Mouse (Mus musculus) C2C12 (cell line): ENCODE results near the gene Dhrs3. TPM values are rescaled to one million over a fixed set of nuclear protein-coding genes. Genes with fewer than 3 reads are reported as not detected.

Experiments
- H3K27me3 ChIP-seq: one replicate; pipeline ENCODE4 v1.6.1; 2011; ENCODE audit not compliant: control insufficient read depth, insufficient read depth, insufficient read length
- H3K36me3 ChIP-seq: one replicate; pipeline ENCODE4 v1.6.1; 2011; ENCODE audit not compliant: control insufficient read depth, insufficient read depth
- H3K4me3 ChIP-seq: one replicate; pipeline ENCODE4 v1.5.1; 2011; ENCODE audit warnings: mild to moderate bottlenecking, control low read depth; ENCODE audit not compliant: poor library complexity, insufficient read depth, severe bottlenecking
- H3K79me2 ChIP-seq: one replicate; pipeline ENCODE4 v1.6.1; 2011; ENCODE audit not compliant: control insufficient read depth, insufficient read depth
- H3K79me3 ChIP-seq: one replicate; pipeline ENCODE4 v1.6.1; 2011; ENCODE audit warnings: low read depth, control low read depth
- H3ac ChIP-seq: one replicate; pipeline ENCODE3; 2011; ENCODE audit warnings: low read depth; ENCODE audit not compliant: control insufficient read depth, insufficient read length
- CEBPB ChIP-seq: IDR thresholded peaks from one replicate; pipeline ENCODE4 v1.6.1; 2011; ENCODE audit warnings: low read depth, mild to moderate bottlenecking, control low read depth, moderate library complexity
- CTCF ChIP-seq: IDR thresholded peaks from one replicate; pipeline ENCODE4 v1.5.1; 2011; ENCODE audit not compliant: control insufficient read depth, insufficient read depth, insufficient read length
- FOSL1 ChIP-seq: IDR thresholded peaks from one replicate; pipeline ENCODE4 v1.8.0; 2011; ENCODE audit warnings: mild to moderate bottlenecking, low read length; ENCODE audit not compliant: poor library complexity, insufficient read depth, severe bottlenecking
- MAX ChIP-seq: IDR thresholded peaks from one replicate; pipeline ENCODE4 v1.6.1; 2011; ENCODE audit warnings: mild to moderate bottlenecking, control low read depth
- MYOD1 ChIP-seq: IDR thresholded peaks from one replicate; pipeline ENCODE4 v1.6.1; 2011; ENCODE audit warnings: low read depth; ENCODE audit not compliant: control insufficient read depth, insufficient read length
- MYOG ChIP-seq: IDR thresholded peaks from one replicate; pipeline ENCODE4 v1.6.1; 2011; ENCODE audit not compliant: control insufficient read depth, insufficient read length; ENCODE audit errors: extremely low read depth
- USF1 ChIP-seq: IDR thresholded peaks from one replicate; pipeline ENCODE4 v1.6.1; 2011; ENCODE audit warnings: low read depth, mild to moderate bottlenecking, control low read depth, moderate library complexity
- polyA plus RNA-seq: library from polyadenylated mRNA; unstranded; fragments of >200 nt; fragmentation: generic; extraction: Trizol; gene quantifications from one replicate; pipeline ENCODE4 v1.2.1, GENCODE M21; 2012; ENCODE audit warnings: missing spikeins

Dhrs3 gene
- polyA plus RNA-seq, 1 experiment = 5.0 TPM

DNA sequence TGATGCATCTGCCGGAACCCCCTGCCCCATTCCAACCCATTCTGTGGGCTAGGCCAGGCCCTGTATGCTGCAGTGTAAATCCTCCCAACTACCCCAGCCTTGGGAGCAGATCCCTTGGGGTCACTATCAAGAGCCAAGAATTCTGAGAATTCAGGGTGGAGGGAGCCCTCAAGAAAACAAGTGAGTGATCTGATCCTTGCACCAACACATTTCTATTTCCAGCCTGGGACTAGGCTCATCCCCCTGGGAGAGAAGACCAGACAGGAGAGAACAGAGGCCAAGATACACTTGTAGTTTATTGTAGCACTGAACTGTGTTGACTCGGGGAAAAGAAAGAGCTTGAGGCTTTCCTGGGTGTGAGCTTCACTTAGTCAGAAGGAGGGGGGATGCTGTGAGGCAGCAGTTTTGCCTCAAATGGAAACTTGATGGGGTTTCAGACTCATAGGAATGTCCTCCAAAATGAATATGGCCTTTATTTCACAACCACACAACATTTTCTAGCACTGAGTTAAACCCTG lies 17.0 kb upstream of the Dhrs3 start:
- Histone ChIP-seq H3K27me3 (no peaks in the 10 kb centered on the region), H3K79me2 (no peaks in the 10 kb centered on the region), H3K36me3 (no peaks in the 10 kb centered on the region), H3ac (no peak overlapping the region), H3K79me3 (no peaks in the 10 kb centered on the region), H3K4me3 (no peak overlapping the region)
- TF ChIP-seq MYOD1 = no peak
- TF ChIP-seq MYOG = no peak
- TF ChIP-seq USF1 = no peak
- TF ChIP-seq FOSL1 = no peak
- no peak for TF ChIP-seq CTCF
- TF ChIP-seq MAX = no peak
- no peak for TF ChIP-seq CEBPB

DNA sequence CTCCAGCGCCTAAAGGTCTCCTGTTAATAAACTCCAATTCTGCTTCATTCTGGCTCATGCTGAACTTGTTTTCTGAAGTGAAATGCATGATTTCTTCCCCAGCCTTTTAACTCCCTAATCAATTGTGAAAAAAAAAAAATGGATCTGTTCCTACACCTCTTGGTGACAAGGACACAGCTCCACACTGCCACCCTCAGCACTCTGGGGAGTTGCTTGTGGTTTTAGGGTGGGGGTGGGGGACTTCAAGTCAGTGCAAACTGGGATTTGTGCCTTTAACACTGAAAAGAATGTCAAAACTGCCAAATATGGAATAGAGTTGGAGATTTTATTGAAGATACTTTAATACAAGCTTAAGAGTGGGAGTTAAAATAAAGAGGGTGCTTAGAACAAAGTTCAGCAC lies 13.1 kb upstream of the Dhrs3 start:
- Histone ChIP-seq H3K79me3 (no peaks in the 10 kb centered on the region), H3K36me3 (no peaks in the 10 kb centered on the region), H3K79me2 (no peaks in the 10 kb centered on the region), H3ac (no peak overlapping the region), H3K4me3 (no peak overlapping the region), H3K27me3 (no peaks in the 10 kb centered on the region)
- no peak for TF ChIP-seq FOSL1
- no peak for TF ChIP-seq MYOD1
- TF ChIP-seq MYOG = no peak
- TF ChIP-seq MAX = no peak
- no peak for TF ChIP-seq USF1

DNA sequence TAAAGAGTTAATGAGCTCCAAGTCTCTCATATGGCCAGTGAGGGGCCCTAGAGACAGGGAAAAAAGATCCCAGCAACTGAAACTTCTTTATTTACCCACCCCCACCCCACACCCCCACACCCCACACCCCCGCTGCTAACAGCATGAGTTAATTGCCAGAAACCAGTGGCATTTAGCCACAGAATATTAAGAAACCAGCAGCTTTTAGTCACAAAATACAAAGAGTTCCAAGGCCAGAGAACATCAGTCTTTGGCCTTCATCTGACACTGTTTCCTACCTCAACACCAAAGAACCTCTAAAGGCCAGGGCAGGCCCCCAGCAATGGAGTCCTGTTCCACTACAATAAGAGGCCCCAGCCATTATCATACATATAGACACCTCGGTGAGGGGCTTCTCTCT lies 11.3 kb upstream of the Dhrs3 start:
- Histone ChIP-seq H3K36me3 (no peaks in the 10 kb centered on the region), H3K79me2 (no peaks in the 10 kb centered on the region), H3ac (no peak overlapping the region), H3K27me3 (no peaks in the 10 kb centered on the region), H3K4me3 (no peak overlapping the region), H3K79me3 (no peaks in the 10 kb centered on the region)
- no peak for TF ChIP-seq USF1
- TF ChIP-seq MYOG = no peak
- no peak for TF ChIP-seq FOSL1
- no peak for TF ChIP-seq MAX
- TF ChIP-seq CEBPB = no peak
- TF ChIP-seq CTCF = no peak
- TF ChIP-seq MYOD1 = no peak

DNA sequence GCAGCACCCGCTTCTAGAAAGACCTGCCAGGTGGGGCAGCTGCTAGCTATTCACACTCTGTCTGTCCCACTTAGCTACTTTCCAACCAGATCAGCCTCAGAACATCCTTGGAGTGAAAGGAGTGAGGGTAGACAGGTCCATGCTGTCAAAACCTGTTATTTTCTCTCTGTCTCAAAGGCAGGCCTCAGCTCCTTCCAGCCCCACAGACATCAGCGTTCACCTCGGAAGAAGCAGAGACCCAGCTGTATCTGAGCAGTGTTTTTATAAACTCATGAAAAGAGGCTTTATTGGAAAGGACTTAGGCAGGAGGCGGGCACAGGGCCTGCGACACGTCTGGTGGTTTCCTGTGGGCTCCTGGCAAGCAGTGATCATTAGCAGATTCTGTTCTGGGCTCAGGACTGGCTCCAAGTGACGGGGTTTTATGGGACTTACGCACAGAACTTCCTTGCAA lies 9.7 kb upstream of the Dhrs3 start:
- Histone ChIP-seq H3K79me3 (no peaks in the 10 kb centered on the region), H3K27me3 (no peaks in the 10 kb centered on the region), H3K79me2 (no peaks in the 10 kb centered on the region)

DNA sequence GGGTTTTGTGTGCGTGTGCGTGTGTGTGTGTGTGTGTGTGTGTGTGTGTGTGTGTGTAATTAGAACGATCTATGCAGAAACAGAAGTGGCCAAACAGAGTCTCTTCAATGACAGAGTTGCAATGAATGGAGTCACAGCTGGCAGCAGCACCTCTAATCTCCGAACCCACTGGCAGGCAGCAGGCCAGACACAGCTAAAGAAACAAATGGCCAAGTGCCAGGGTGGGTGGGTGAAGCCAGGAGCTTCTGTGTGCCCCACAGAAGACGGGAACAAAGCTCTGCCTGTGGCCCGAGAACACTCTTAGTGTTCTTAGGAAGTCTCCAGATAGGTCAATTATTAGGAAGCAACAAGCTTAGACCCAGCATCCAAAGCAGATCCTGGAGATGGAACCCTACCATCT lies 6.2 kb upstream of the Dhrs3 start:
- no peak overlapping the region for H3ac ChIP-seq
- TF ChIP-seq CEBPB (no peak), FOSL1 (no peak), MAX (no peak), CTCF (no peak), MYOD1 (no peak), MYOG (no peak), USF1 (no peak)

More for the DNA sequence above, 9.7 kb upstream of the Dhrs3 start:
- H3K36me3 ChIP-seq = no peaks in the 10 kb centered on the region
- no peak overlapping the region for H3K4me3 ChIP-seq
- TF ChIP-seq CTCF (no peak), FOSL1 (no peak), MAX (no peak), MYOG (no peak), USF1 (no peak), MYOD1 (no peak)
- H3ac ChIP-seq = no peak overlapping the region

DNA sequence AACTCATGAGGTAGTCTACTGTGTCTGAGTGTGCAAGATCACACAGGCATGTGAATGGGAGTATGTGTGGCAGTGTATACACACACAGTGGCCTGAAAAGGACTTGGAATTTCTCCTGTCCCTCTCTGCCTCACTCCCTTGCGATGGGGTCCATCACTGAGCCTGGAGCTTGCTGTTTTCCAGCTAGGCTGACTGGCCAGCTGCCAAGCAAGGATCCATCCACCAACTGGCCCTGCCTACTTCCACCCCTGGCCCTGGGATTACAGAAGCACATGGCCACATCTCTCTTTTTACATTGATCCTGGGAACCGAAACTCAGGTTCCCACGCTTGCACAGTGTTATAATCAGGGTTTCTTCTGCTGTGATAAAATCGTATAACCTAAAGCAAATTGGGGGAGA lies 3.9 kb upstream of the Dhrs3 start:
- no peaks in the 10 kb centered on the region for H3K27me3 ChIP-seq
- H3K36me3 ChIP-seq = no peaks in the 10 kb centered on the region
- H3K4me3 ChIP-seq = no peak overlapping the region
- H3K79me2 ChIP-seq = no peaks in the 10 kb centered on the region
- H3ac ChIP-seq = no peak overlapping the region
- TF ChIP-seq USF1 (no peak), MYOD1 (no peak), CTCF (no peak), MAX (no peak), MYOG (no peak), CEBPB (no peak), FOSL1 (no peak)
- no peaks in the 10 kb centered on the region for H3K79me3 ChIP-seq

More for the DNA sequence above, 6.2 kb upstream of the Dhrs3 start:
- no peaks in the 10 kb centered on the region for H3K27me3 ChIP-seq
- no peaks in the 10 kb centered on the region for H3K79me2 ChIP-seq
- no peak overlapping the region for H3K4me3 ChIP-seq
- H3K36me3 ChIP-seq = no peaks in the 10 kb centered on the region
- H3K79me3 ChIP-seq = no peaks in the 10 kb centered on the region
